Mouse (Mus musculus): ENCODE results near the gene Ak4. TPM values are rescaled to one million over a fixed set of nuclear protein-coding genes. Genes with fewer than 3 reads are reported as not detected.

Gene Ak4
- polyA plus RNA-seq, 1 experiment from 2014 or later: 20.7 TPM

DNA sequence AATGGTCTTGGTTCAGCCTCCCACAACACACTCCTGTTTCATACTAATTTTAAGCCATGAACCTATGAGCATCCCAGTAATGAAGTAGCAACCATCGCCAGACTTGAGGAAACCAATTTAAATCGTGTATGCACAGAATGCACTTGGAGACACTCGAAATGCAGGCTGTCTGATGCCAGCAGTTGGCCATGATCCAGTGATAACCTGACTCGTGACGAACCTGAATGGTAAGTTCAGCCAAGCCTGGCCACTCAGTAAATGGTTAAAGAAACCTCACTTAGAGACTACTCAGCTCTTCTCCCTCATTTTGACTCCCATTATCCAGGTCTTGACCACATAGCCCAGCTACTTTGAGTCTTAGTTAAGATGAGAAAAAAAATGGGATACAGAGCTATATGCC lies 50.2 kb downstream of the Ak4 start:
- H3K4me2 ChIP-seq: no peak overlapping the region
- WGBS: 84% methylated on average over 5 of the region's 5 CpGs
- no peak overlapping the region for H3K27ac ChIP-seq
- no peak overlapping the region for H3K4me3 ChIP-seq (replicated peaks)
- H3K9ac ChIP-seq: no peak overlapping the region
- no peaks in the 10 kb centered on the region for H3K4me1 ChIP-seq
- no peak for ATAC-seq (ENCODE audit: insufficient read depth, low FRiP score, low read depth)
- no peaks in the 10 kb centered on the region for H3K36me3 ChIP-seq
- no peaks in the 10 kb centered on the region for H3K27me3 ChIP-seq (replicated peaks)
- H3K9me3 ChIP-seq: no peaks in the 10 kb centered on the region

DNA sequence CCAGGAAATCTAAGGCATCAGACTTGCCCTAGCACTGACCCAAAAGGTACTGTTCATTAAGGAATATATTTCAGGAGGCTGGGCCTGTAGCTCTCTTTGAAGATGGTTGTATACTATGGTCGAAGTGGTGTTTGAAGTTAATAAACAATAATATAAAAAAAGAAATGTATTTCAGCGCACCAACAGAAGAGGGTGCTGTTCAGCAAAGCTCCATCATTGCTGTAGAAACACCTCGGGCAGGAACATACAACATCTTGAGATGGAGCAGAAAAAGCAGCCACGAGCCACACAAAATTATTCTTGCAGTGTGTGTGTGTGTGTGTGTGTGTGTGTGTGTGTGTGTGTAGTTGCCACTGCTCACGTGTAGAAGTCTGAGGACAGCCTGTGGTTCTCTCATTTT lies 51.5 kb downstream of the Ak4 start:
- Histone ChIP-seq H3K27ac (no peak overlapping the region), H3K9ac (no peak overlapping the region), H3K9me3 (no peaks in the 10 kb centered on the region), H3K4me1 (no peaks in the 10 kb centered on the region), H3K36me3 (no peaks in the 10 kb centered on the region), H3K4me2 (no peak overlapping the region), H3K27me3 (replicated peaks) (no peaks in the 10 kb centered on the region), H3K4me3 (replicated peaks) (no peak overlapping the region)
- no peak for ATAC-seq (ENCODE audit: insufficient read depth, low FRiP score, low read depth)
- 49% methylated on average over 5 of the region's 5 CpGs for WGBS

- no peaks in the 10 kb centered on the region for H3K4me1 ChIP-seq
- ATAC-seq (ENCODE audit: insufficient read depth, low FRiP score, low read depth): no peak
- no peaks in the 10 kb centered on the region for H3K9me3 ChIP-seq
- H3K27ac ChIP-seq: no peak overlapping the region
- H3K4me3 ChIP-seq (replicated peaks): no peak overlapping the region
- no peaks in the 10 kb centered on the region for H3K27me3 ChIP-seq (replicated peaks)
- H3K9ac ChIP-seq: no peak overlapping the region
- 82% methylated on average over 3 of the region's 3 CpGs for WGBS
- no peak overlapping the region for H3K4me2 ChIP-seq
- H3K36me3 ChIP-seq: no peaks in the 10 kb centered on the region
These were observed 53.7 kb downstream of the Ak4 start for GRCm38 (mm10) chr4:101472767-101473166.

DNA sequence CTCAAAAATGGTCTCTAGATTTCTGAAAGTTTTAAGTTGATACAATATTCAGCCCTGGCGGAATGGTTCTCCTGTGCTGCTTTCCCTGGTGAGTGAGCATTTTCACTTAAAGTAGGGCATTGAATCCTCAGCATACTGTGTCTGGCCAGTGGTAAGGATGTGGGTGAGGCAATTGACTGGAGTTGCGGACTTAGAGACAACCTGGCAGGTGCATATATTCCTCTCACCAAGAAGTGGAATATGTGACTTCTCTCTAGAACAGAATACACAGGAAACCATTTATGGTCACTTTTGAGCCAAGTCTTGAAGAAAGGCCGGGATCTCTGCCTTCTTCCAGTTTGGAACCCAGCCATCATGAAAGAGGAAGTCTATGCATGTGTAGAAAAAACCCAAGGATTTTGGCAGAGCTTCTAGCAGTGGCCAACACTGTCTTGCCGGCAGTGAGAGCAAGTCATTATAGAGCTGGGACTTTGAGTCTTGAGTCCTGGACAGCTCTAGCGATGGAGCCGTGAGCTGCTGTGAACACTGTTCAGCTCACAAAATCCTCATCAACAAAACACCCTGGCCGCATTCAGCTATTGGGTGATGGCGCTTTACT lies 71.3 kb downstream of the Ak4 start:
- Histone ChIP-seq H3K4me2 (no peak overlapping the region), H3K27me3 (replicated peaks) (0 out of 2 replicates have a peak, but pooled peaks cover 3% of the 10 kb centered on the region), H3K27ac (no peak overlapping the region), H3K4me3 (replicated peaks) (no peak overlapping the region), H3K4me1 (no peaks in the 10 kb centered on the region), H3K9ac (no peak overlapping the region), H3K36me3 (no peaks in the 10 kb centered on the region), H3K9me3 (no peaks in the 10 kb centered on the region)
- ATAC-seq (ENCODE audit: insufficient read depth, low FRiP score, low read depth): no peak
- WGBS: 76% methylated on average over 8 of the region's 8 CpGs

DNA sequence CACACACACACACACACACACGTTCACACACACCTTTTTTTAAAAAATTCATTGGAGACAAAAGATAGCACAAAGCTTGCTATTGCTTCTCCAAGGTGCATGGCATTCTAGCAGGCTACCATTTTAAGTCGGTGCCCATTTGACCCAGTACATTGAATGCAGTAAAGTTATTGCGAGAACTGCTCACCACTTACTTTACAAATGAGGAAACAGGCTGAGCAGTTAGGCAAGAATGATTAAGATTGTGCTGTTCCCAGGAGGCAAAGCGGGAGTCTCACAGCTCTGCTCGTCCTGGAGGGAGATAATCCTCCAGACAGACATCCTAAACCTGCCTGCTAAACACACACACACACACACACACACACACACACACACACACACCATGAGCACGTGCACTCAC lies 72.6 kb downstream of the Ak4 start:
- Histone ChIP-seq H3K4me2 (no peak overlapping the region), H3K36me3 (no peaks in the 10 kb centered on the region), H3K27me3 (replicated peaks) (peaks cover 11% of the 10 kb centered on the region), H3K27ac (no peak overlapping the region), H3K9ac (no peak overlapping the region), H3K9me3 (no peaks in the 10 kb centered on the region), H3K4me1 (0 out of 2 replicates have a peak, but pooled peaks cover 2% of the 10 kb centered on the region), H3K4me3 (replicated peaks) (no peak overlapping the region)
- WGBS: 63% methylated on average over 6 of the region's 6 CpGs
- no peak for ATAC-seq (ENCODE audit: insufficient read depth, low FRiP score, low read depth)

DNA sequence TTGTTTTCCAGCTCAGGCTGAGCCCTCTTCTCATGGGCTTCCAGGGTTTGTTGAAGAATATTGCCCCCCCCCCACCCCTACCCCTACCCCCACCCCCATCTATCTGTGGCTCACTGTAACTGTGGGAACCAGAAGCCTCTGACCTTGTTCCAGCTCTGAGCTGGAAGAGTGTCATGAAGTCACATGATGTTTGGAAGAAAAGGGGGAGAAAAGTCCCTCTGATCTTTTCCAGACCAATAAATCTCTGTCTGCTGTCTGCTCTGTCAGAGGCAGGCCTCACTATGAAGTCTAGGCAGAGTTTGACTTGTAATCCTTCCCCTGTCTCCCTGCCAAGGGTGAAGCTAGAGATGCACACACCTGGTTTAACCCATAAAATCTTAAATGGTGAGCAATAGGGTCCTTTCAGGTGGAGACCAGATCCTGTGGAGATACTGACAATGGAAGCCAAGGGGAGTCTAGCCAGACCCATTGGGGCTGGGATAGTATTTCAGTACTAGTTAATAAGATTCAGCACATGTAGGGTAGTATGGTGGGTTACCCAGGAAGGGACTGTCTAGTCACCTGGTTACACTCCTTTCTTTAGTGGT lies 74.6 kb downstream of the Ak4 start:
- Histone ChIP-seq H3K4me3 (replicated peaks) (no peak overlapping the region), H3K27ac (no peak overlapping the region), H3K27me3 (replicated peaks) (peaks cover 25% of the 10 kb centered on the region), H3K4me1 (0 out of 2 replicates have a peak, but pooled peaks cover 11% of the 10 kb centered on the region), H3K9me3 (no peaks in the 10 kb centered on the region), H3K4me2 (no peak overlapping the region), H3K9ac (no peak overlapping the region), H3K36me3 (no peaks in the 10 kb centered on the region)
- ATAC-seq (ENCODE audit: insufficient read depth, low FRiP score, low read depth): no peak

- peak overlapping the region; percentile 51 for H3K4me3 ChIP-seq (replicated peaks)
- H3K27me3 ChIP-seq (replicated peaks): peaks cover 25% of the 10 kb centered on the region
- H3K4me2 ChIP-seq: peak overlapping the region; percentile 95
- no peaks in the 10 kb centered on the region for H3K9me3 ChIP-seq
- ATAC-seq (ENCODE audit: insufficient read depth, low FRiP score, low read depth): no peak
- no peaks in the 10 kb centered on the region for H3K36me3 ChIP-seq
- H3K4me1 ChIP-seq: 0 out of 2 replicates have a peak, but pooled peaks cover 11% of the 10 kb centered on the region
- no peak overlapping the region for H3K27ac ChIP-seq
- 3% methylated on average over 28 of the region's 28 CpGs for WGBS
- 0 out of 2 replicates have a peak overlapping the region, but pooled peaks have one; percentile 19 for H3K9ac ChIP-seq
These were observed 77.1 kb downstream of the Ak4 start for GRCm38 (mm10) chr4:101496188-101496533.

DNA sequence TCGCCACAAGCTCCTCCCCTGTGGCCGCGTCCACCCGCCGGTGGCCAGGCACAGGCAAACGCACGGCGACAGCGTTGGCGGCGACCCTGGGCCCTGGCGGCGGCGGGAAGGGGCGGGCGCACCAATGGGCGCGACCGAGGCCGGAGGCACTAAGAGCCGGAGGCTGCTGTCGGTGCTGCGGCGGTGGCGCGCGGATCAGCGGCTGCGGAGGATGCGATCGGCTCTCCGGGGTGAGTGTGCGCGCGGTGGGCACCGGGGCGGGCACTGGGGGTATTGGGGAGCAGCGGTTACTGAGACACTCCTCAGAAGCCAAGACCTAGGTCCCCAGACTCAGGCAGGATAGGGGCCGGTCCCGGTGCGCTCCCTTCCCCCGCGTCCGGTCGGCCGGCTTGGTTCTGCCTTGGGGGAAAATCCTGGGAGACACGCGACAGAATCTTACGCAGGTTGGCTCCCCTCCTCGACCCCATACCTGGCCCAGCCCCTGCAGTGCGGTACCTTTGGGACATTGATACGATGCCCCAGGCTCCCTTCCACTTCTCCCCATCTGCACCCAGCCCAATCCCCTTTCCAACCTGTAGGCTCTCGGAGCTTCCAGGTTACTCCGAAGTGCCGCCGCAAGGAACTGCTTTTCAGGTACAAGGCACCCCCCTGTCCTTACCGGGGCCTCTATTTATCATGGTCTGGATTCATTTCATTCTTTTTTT lies 77.6 kb downstream of the Ak4 start, which contains the start of gene Dnajc6:
Dnajc6 (plus strand) TSS at position 115 of the 704 bp plus-strand sequence.
- peak within 1 kb of the TSS; percentile 95 for H3K4me2 ChIP-seq
- H3K4me3 ChIP-seq (replicated peaks): peak within 1 kb of the TSS; percentile 51
- H3K9ac ChIP-seq: 0 out of 2 replicates have a peak within 1 kb of the TSS, but pooled peaks have one; percentile 19
- H3K36me3 ChIP-seq: no peaks in the 10 kb centered on the region
- H3K27me3 ChIP-seq (replicated peaks): peaks cover 25% of the 10 kb centered on the region
- no peak within 1 kb of the TSS for H3K27ac ChIP-seq
- H3K9me3 ChIP-seq: no peaks in the 10 kb centered on the region
- 0 out of 2 replicates have a peak, but pooled peaks cover 11% of the 10 kb centered on the region for H3K4me1 ChIP-seq
- ATAC-seq (ENCODE audit: insufficient read depth, low FRiP score, low read depth): 0 out of 2 replicates have a peak, but pooled peaks have one; percentile 35
- 2% methylated on average over 52 of the region's 57 CpGs for WGBS

GRCm38 (mm10) chr4:101497336-101497735 lies 78.3 kb downstream of the Ak4 start:
- Histone ChIP-seq H3K27ac (no peak overlapping the region), H3K9ac (no peak overlapping the region), H3K9me3 (no peaks in the 10 kb centered on the region), H3K27me3 (replicated peaks) (peaks cover 25% of the 10 kb centered on the region), H3K36me3 (no peaks in the 10 kb centered on the region), H3K4me3 (replicated peaks) (peak overlapping the region; percentile 51), H3K4me1 (0 out of 2 replicates have a peak, but pooled peaks cover 11% of the 10 kb centered on the region), H3K4me2 (peak overlapping the region; percentile 95)
- 3% methylated on average over 14 of the region's 14 CpGs for WGBS
- ATAC-seq (ENCODE audit: insufficient read depth, low FRiP score, low read depth): no peak

DNA sequence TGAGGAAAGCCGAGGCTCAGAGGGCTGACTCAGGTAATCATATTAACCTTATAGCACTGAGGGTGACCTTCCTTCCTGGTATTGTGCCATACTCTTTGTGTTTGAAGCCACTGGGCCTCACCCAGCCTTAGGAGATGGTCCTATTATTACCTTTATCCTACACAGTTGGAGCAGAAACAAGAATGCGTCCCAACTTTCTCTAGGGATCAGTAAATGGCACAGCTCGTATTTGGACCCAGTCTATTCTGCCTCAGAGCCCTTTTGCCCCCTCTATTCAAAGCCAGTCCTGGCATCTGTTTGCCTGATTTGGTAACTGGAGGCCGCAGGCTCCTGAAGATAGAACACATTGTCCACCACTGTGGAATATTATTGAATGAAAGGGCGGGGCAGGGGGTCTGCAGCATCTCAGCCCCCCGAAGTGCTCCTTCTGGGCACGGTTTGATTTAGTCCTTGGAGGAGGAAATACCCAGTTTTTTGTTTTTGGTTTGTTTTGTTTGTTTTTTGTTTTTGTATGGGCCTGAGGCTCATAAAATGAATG lies 85.5 kb downstream of the Ak4 start:
- Histone ChIP-seq H3K9me3 (no peaks in the 10 kb centered on the region), H3K36me3 (no peaks in the 10 kb centered on the region), H3K27me3 (replicated peaks) (peaks cover 8% of the 10 kb centered on the region), H3K4me1 (peaks cover 9% of the 10 kb centered on the region), H3K27ac (no peak overlapping the region), H3K9ac (no peak overlapping the region), H3K4me3 (replicated peaks) (no peak overlapping the region), H3K4me2 (no peak overlapping the region)
- ATAC-seq (ENCODE audit: insufficient read depth, low FRiP score, low read depth): no peak
- WGBS: 71% methylated on average over 7 of the region's 7 CpGs

- Histone ChIP-seq H3K9me3 (no peaks in the 10 kb centered on the region), H3K36me3 (no peaks in the 10 kb centered on the region), H3K4me2 (no peak overlapping the region), H3K27me3 (replicated peaks) (peaks cover 8% of the 10 kb centered on the region), H3K27ac (no peak overlapping the region), H3K4me1 (peaks cover 9% of the 10 kb centered on the region), H3K9ac (no peak overlapping the region), H3K4me3 (replicated peaks) (no peak overlapping the region)
- no peak for ATAC-seq (ENCODE audit: insufficient read depth, low FRiP score, low read depth)
- 66% methylated on average over 2 of the region's 2 CpGs for WGBS
These were observed 86.9 kb downstream of the Ak4 start for GRCm38 (mm10) chr4:101505966-101506365.

DNA sequence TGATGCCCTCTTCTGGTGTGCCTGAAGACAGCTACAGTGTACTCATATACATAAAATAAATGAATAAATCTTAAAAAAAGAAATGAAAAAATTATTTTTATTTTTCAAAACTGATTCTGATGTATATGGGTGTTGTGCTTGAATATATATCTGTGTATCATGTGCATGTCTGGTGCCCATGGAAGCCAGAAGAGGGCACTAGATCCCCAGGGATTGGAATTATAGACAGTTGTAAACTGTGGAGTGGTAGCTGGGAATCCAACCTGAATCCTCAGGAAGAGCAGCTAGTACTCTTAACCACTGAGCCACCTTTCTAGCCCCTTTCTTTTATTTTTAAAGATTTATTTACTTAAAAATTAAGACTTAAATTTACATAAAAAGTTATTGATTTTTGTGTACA lies 87.3 kb downstream of the Ak4 start:
- Histone ChIP-seq H3K36me3 (no peaks in the 10 kb centered on the region), H3K4me2 (no peak overlapping the region), H3K27ac (no peak overlapping the region), H3K4me1 (peaks cover 9% of the 10 kb centered on the region), H3K27me3 (replicated peaks) (peaks cover 8% of the 10 kb centered on the region), H3K9me3 (no peaks in the 10 kb centered on the region), H3K9ac (no peak overlapping the region), H3K4me3 (replicated peaks) (no peak overlapping the region)
- ATAC-seq (ENCODE audit: insufficient read depth, low FRiP score, low read depth): no peak
